Mouse (Mus musculus) thymus, postnatal 0 days (tissue): ENCODE data around the gene Ankrd34a. TPM values are rescaled to one million over a fixed set of nuclear protein-coding genes. Genes with fewer than 3 reads are reported as not detected.

Source experiments
- DNase-seq: peaks from one replicate; pipeline ENCODE4 v3.0.0-alpha.2; 2015; ENCODE audit warnings: low spot score
- polyA plus RNA-seq: library from polyadenylated mRNA; unstranded; fragments of >200 nt; fragmentation: Nextera tagmentation; extraction: Ambion mirVana; gene quantifications from 2 replicates; pipeline ENCODE4 v1.2.1, GENCODE M21; 2015

The Ankrd34a gene
- polyA plus RNA-seq, 1 experiment from 2014 or later = 0.07 TPM

DNA sequence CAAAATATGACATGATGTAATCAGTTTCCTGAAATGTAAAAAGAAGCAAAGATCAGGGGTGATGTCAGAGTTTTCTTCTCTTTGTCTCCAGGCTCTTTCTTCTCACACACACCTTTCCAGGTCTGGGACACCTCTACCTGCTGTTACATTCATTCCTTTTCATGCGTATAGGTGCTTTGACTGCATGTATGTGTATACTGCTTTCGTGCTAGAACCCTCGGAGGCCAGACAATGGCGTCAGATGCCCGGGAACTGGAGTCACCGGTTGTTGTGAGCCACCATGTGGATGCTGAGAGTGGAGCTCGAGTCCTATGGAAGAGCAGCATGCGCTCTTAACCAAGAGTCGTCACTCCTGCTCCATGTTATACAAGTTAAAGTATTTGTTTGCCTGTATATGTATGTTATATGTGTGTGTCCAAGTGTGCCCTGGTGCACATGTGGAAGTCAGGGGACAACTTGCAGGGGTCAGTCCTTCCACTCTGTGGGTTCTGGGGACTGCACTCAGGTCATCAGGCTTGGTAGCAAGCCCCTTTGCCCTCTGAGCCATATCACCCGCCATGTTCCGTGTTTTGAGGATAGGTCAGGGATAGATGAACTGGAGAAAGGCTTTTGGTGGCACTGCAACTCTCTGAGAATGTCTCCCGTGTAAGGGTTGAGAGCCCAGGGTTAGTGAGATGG is 17.7 kb upstream of the Ankrd34a start:
- DNase-seq = no peak

DNA sequence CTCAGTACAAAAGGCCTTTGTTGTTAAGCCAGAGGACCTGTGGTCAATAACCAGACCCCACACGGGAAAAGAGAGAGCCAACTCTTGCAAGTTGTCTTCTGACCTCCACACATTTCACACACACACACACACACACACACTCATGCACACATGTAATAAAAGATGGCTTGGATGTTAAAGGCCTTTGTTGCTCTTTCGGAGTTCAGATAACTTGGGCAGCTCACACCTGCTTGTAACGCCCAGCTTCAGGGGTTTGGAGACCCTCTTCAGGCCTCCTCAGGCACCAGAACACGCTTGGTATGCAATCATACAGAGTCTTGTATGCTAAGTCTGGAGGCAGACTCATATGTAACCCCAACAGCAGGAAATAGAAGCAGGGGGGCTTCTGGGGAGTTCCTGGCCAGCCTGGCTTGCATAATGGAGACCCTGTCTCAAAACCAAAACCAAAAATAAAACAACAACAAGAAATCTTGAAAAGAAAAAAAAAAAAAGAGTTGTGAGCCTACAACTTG is 17.1 kb upstream of the Ankrd34a start:
- DNase-seq = no peak

DNA sequence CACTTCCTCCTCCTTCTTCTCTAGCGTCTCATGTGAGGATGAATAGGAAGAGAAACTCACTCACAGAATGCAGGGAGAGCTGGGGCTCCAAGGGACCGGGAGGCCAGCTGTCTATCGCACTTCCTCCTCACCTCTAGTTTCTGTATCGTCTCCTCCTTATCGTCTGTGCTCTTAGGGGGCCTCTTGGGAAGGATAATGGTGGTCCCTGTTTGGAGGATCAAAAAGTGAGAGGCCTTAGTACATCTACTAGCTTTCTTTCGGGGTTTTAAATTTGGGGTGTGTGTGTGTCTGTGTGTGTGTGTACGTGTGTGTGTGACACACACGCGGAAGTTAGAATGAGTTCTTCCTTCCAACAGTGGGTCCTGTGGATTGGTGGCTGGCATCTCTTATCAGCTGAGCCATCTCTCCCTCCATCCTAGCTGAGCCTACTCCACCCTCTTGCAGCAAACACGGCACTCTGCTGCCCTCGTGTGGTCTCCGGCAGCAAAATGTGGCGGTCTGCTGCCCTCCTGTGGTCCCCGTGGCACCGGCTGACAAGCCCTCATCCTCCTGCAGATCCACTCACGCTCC is 16.5 kb upstream of the Ankrd34a start:
- peak; percentile 91 for DNase-seq

DNA sequence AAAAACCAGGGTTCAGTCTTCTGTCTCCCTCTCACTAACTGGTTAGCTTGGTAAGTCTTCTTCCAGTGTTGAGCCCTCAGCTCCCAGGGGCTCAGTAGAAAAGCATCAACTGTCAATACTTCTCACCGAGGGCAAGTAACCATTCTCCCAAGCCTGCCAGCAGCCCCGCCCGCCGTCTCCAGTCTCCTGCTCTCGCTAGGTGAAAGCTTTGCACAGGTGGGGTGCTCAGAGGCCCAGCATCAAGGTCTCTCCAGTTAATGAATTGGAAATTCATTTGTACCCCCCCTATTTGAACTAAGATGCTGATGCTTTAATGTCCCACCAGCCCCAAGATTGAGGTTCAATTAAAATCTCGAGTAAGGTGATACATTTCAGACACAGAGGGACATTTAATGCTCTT is 15.3 kb upstream of the Ankrd34a start:
- no peak for DNase-seq

DNA sequence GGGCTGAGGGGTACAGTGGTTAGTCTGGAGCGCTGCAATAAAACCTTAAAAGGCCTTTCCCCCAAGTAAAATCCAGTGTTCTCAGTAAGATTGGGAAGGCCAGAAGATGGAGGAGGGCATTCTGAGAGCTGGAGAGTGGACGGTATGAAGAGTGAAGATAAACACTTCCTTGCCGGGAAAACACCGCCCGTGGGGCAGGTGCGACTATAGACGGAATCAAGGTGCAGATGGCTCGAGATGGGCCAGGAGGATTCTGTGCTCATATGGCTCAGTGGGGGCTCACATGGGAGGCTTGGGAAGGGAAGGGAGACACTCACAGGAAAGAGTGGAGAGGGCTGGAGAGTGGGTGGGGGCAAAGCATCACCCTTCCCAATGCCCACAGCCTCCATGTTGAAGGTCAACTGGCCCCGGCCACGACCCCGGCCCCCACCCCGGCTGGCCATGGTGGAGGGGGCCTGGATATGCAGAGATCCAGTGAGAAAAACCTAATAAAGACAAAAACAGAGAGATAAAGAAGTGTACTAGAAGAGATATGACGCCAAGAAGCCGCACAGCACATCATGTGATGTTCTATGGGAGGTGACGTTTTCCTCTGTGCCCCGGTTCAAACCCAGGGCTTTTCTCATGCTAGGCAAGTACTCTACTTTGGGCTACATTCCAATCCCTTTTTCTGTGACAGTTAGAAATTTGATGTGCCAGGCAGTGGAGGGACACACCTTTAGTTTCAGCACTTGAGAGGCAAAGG is 14.5 kb upstream of the Ankrd34a start:
- DNase-seq = no peak

DNA sequence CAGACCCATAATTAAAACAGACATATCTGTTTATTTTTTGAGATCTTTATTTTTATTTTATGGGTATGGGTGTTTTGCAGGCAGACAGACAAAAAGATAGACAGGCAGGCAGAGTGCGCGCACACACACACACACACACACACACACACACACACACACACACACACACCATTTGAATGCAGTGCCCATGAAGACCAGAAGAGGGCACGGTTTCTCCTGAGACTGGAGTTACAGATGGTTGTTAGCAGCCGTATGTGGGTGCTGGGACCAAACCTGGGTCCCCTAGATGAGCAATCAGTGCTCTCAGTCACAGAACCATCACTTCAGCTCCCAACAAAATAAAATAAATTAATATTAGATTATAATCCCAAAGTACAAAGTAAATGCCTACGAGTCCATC is 13.1 kb upstream of the Ankrd34a start:
- DNase-seq = no peak

DNA sequence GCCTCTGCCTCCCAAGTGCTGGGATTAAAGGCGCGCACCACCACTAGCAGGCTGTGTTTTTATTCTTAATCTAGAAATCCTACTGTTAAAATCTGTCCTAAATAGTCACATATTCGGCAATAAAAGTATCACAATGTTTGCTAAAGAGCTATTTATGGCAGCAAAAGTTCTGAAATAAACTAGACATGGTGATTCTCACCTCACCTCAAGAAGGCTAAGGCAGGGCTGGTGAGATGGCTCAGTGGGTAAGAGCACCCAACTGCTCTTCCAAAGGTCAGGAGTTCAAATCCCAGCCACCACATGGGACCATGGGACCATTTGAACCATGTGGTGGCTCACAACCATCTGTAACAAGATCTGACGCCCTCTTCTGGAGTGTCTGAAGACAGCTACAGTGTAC is 5.8 kb upstream of the Ankrd34a start:
- DNase-seq = no peak

DNA sequence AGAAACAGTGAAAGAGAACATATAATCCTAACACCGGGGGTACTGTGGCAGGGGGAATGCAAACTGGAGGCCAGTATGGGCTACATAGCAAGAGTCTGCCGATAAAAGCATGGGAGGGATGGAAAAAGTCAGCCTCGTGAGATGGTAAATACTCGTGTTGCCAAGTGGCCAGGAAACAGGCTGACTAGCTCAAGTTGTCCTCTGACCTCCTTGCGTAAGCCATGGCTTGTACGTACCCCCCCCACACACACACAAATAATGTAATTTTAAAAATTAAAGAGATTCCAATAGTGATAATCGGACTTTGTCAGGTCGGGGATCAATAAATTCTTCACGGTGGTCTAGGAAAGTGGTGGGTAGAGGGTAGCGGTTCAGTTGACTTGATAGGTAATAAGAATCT is 3.1 kb upstream of the Ankrd34a start:
- peak; percentile 17 for DNase-seq

DNA sequence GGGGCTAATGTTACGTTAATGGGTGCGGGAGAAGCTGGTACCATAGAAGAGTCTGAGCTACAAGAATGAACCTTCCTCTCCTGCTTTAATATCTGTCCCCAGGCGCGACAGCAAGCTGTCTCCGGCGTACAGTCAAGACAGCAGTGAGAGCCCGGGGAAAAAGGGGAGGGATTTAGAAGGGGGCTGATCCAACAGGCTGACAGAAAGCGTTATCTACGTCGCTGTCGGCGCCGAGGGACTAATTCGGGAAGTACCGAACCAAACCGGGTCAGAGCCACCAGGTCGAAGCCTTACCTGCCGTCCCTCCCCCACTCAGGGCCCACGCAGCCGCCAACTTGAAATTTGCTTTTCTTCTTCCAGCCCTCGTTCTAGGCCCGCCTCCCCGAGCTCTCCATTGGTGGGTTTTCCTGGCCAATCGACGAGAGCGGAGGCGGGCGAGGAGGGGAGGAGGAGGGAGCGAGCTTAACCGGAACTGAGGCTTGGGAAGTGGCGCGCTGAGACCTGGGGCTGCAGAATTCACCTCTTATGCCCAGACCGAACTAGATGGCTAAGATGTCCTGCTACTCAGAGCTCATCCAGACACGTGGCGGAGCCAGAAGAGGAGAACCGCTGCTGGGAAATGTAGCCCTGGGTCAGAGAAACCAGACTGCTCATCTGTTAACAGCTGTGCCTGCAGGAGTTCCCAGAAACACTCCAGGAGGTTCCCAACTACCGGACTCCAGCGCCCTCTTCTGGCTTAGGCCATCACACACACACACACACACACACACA is 2.5 kb upstream of the Ankrd34a start, which contains the start of gene Polr3gl:
Gene Polr3gl, minus strand, starts transcription at position 392 of the 771 bp plus-strand sequence.
- peak; percentile 94 for DNase-seq

DNA sequence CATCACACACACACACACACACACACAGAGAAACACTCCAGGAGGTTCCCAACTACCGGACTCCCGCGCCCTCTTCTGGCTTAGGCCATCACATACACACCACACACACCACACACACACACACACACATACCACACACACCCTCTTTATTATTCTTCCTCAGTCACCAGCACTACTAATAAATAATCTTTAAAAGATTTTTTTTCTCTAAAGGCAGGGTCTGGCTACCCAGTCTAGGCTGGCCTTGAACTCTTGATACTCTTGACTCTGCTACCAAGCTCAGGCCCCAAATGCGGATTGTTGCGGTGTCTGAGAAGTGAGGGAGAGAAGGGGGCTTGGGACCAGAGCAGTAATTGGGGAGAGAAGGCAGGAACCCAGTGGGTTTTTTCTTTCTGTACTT is 1.6 kb upstream of the Ankrd34a start:
- no peak for DNase-seq

DNA sequence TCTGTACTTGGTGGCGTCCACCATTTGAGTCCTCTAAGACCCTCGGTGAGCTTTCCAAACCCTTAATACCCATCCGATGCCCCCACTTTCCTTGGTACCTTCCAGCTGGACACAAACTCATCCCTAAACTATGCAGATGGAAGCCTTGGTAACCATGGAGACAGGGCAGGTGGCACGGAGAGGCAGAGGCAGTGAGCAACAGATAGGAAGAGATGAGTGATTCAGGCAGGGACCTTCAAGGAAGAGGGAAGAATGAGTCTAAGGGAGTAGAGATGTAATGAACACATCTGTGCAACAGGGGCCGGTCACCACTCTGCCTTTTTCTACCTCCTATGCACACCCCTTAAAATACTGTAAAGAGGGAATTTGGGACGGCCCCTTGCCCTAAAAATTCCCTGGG is 775 bp upstream of the Ankrd34a start:
- no peak for DNase-seq

DNA sequence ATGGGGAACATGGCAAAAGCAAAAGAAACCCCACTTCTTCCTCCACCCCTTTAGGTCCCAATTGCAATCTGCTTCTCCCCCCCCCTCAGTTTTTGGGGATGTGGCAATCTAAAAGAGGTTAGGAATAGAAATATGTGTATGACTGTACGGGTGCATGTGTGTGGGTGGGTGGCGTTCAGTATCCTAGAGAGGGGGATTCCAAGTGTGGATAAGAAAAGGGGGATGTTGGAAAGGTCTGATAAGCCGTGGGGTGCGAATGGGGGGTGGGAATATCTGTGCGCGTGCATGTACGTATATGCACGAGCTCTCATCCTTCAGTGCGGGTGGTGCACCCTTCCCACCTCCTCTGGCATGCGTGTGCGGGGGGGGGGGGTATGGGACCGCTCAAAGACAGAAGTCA is 419 bp downstream of the Ankrd34a start:
- no peak for DNase-seq

DNA sequence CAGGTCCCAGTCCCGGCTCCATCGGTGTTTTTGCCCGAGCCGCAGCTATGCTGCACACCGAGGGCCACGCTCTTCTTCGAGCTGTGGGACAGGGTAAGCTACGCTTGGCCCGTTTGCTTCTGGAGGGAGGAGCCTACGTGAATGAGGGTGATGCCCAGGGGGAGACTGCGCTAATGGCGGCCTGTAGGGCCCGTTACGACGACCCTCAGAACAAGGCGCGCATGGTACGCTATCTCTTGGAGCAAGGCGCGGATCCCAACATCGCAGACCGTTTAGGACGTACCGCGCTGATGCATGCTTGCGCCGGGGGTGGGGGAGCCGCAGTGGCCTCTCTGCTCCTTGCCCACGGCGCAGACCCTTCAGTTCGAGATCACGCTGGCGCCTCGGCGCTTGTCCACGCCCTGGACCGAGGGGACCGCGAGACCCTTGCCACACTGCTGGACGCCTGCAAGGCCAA is 1.0 kb downstream of the Ankrd34a start:
- DNase-seq = no peak

DNA sequence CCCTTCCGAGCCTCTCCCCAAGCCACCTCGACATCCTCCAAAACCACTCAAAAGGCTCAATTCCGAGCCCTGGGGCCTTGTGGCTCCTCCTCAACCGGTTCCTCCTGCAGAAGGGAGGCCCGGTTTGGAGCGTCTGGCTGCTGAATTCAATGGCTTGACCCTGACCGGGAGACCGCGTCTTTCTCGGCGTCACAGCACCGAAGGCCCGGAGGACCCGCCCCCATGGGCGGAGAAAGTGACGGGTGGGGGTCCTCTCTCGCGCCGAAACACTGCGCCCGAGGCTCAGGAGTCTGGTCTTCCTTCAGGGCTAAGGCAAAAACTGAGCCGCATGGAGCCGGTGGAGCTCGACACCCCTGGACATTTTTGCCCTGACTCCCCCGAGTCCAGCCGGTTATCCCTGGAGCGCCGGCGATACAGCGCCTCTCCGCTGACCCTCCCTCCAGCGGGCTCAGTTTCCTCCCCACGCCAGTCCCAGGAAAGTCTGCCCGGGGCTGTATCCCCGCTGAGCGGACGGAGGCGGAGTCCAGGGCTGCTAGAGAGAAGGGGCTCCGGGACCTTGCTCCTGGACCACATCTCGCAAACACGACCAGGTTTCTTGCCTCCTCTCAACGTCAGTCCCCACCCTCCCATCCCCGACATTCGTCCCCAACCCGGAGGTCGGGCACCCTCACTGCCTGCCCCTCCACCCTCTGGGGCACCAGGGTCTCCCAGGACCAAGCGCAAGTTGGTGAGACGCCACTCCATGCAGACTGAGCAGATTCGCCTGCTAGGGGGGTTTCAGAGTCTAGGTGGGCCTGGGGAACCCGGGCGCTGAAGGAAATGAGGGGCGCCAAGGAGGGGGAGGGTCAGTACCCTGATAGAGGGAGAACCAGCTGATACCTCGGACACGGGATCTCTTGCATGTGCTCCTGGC is 2.0 kb downstream of the Ankrd34a start:
- no peak for DNase-seq

DNA sequence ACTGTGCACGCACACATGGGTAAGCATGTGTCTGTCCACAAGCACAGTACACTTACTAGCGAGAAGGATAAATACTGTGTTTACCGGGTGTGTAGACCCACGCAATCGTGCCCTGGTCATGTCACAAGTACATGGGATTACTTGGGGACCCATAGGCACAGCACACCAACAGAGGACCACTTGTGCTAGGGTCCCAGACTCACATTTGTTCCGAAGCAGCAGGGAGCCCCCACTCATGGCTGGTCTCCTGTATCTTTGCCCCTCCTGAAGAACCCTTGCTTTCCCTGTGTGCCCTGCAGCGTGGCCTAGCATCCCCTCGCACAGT is 2.6 kb downstream of the Ankrd34a start:
- DNase-seq = no peak

DNA sequence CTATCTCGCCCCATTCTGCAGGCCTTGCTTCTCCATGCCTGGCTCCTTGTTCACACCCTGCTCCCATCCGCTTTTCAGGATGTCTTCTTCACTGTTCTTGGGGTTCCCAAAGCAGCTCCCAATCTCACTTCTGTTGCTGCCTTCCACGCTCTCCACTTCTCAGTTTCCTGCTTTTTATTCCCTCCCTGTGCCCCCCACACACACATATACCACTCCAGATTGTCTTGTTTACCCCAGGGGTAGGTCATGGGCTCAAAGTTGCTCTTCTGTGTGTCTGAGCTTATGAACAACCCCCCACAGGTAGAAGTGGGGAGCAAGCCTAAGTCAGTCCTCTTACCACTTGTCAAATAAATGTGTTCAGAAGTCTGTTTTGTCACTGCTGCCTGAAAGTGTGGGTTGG is 3.0 kb downstream of the Ankrd34a start:
- no peak for DNase-seq

DNA sequence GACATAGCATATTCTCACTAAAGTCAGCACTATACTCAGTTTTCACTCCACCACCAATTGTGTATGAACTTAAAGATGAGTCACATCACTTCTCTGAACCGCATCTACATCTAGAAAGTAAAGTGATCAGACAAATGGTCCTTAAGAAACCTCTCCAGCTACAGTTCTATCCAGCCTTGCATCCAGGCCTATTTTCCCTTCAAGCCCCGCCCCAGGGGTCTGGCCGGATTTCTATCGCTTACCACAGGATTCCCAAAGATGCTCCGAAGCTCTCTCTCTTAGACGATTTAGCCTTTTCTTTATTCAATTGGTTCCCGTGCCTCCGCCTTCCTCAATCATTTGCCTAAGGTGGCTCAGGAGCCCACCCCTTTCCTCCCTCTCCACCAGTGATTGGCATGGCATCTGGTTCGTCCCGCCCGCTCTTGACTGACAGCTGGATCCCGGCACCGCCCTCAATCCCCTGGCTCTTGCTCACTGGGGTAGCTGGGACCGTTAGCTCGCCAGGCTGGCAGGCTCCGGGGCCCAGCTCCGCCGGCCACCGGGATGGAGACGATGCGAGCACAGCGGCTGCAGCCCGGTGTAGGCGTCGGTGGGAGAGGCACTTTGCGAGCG is 4.3 kb downstream of the Ankrd34a start, which contains the start of gene Lix1l:
Gene Lix1l, plus strand, starts transcription at position 511 of the 612 bp plus-strand sequence.
- DNase-seq = peak; percentile 92

DNA sequence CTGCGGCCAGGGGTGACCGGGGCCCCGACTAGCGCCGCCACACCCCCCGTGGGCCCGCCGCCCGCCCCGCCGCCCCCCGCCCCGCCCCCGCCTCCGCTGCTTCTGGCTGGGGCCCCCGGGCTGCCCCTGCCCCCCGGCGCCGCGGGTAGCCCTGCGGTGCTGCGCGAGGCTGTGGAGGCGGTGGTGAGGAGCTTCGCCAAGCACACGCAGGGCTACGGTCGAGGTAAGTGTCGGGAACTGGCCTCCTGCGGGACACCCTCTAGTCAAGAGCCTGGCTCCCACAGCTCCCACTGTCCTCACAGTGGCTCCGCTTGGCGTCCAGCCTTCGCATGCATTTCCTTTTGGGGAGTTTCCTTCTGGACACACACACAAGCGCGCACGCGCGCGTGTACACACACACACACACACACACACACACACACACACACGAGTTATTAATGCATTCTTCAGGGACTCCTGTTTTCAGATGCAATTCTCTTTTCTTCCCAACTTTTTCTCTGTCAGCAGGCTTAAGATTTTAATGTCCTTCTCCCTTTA is 4.9 kb downstream of the Ankrd34a start:
- no peak for DNase-seq

DNA sequence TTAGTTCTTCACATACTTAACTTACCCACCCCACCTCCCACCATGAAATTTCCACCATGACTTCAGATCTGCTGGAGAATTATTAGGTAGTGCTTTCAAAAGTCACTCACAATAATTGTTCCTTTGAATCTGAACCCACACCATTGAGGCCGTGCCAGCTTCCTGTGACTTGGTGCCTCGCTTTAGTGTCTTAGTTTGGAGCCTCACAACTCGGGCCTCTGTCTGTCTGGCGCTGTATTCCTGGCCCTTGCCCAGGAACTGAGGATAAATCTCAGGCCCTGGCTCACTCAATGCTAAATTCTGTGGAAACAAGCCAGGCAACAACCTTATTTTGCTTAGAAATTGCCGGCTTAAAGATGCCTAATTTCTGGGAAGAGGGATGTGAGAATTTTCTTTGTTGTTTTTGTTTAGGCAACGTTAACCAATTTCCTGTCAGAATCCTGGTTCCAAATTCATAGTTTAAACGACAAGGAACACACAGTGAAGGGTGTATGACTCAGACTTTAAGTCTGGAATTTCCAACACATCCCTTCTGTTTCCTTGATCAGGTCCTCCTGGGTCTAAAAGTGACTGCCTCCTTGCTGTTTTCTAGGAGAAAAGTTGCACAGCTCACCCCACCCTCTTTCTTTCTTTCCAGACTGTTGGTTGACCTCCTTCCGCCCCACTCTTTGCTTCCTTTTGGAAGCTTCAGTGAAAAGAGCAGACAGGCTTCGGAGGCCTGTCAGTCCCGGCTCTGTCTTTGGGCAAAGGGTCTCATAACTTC is 5.7 kb downstream of the Ankrd34a start:
- DNase-seq = no peak
